Mouse (Mus musculus) urinary bladder, postnatal 25 days (tissue): ENCODE measurements around the gene Rnf220.

Source experiments
- DNase-seq: peaks from one replicate; pipeline ENCODE4 v3.0.0; 2022; ENCODE audit warnings: low spot score

Gene Rnf220

DNA sequence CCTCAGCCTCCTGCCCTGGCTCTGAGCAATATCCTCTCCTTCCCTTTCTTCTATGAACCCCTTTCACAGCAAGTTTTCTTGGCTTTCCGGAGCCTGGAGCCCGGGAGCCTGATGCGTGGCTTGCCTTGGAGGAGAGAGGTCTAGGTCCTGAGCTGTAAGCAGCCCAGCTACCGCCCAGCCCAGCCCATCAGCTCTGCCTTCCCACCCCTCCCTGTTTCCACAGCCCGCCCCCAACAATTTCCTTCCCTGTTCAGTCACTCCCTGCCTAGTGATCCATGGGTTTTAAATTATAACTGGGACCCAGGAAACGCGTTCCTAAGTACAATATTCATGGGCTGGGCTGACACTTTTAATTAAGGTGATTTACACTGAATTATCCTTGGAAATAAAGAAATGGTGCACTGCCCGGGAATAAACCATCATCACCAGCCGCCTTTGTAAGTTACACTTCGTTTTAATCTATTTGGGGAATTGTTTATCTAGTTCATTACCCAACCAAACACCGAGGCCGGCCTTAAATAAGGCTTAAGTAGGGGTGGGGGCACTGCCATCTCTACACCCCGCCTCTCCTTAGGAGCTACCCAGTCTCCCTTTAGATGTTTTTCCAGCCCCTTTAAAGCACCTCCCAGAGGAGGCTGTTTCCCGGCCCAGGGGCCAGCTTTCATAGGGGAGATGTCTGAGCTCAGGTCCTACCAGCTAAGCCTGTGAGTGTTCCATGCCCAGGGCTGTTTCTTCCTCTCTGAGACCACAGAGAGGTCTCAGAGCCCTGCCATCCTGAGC is 194.6 kb downstream of the Rnf220 start:
- DNase-seq = no peak

GRCm38 (mm10) chr4:117299921-117300320 is 196.9 kb downstream of the Rnf220 start:
- no peak for DNase-seq

DNA sequence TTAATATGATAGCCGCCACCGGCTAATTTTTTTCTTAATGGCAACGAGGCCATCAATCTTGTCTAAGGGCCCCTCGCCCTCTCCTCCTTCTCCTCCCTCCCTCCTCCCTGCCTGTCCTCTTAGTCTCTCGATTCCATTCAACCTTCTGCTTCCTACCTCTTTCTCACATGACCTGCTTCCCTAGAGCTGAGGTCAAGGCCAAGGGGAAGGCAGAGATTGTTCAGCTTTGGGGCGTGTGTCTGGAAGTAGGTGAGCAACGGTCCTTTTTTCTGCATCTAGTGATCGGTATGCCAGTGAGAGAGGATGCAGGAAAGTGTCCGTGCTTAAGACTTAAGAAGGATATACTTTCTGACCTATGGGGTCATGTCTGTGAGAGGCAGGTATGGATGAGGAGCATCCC is 199.0 kb downstream of the Rnf220 start:
- DNase-seq = no peak

GRCm38 (mm10) chr4:117296849-117297593 is 199.8 kb downstream of the Rnf220 start:
- DNase-seq = no peak

- no peak for DNase-seq
Measured at GRCm38 (mm10) chr4:117291696-117292095, 205.2 kb downstream of the Rnf220 start.

DNA sequence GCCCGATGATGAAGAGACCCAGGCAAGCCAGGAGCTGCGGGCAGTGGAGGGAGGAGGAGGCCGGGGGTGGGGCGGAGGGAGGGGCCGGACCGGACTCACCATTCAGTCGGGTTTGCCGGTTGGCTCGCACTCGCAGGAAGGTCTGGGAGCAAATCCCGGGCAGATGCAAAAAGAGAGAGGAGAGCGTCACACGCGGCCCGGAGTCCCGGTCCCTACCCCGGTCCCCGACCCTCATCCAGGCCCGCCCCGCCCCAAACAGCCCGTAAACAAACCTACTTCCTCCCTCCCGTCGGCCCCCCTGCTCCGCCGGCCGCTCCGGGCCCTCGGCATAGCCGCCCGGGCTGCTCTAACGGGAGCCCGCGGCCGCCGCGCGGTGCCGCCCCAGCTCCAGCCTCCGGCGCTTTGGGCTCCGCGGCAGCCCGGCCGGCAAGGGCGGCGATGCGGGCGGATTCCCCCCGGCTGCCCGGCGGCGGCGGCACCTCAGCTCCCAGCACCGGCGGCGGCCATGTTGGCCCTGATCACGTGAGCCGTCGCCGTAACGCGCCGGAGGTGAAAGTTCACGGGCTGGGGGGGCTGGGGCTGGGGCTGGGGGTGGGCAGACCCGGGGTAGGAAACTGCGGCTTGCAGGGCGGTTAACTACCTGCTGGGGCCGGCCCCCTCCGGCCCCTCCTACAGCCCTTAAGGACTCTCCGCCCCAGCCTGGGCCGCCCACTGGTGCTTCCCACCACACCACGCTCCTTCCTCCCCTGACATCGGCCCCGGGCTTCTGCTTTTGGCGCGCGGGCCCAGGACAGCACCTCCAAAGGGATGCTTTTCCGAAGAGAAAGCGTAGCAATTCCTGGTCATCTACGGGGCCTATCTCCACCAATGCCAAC is 207.7 kb downstream of the Rnf220 start:
- DNase-seq = peak; percentile 71

DNA sequence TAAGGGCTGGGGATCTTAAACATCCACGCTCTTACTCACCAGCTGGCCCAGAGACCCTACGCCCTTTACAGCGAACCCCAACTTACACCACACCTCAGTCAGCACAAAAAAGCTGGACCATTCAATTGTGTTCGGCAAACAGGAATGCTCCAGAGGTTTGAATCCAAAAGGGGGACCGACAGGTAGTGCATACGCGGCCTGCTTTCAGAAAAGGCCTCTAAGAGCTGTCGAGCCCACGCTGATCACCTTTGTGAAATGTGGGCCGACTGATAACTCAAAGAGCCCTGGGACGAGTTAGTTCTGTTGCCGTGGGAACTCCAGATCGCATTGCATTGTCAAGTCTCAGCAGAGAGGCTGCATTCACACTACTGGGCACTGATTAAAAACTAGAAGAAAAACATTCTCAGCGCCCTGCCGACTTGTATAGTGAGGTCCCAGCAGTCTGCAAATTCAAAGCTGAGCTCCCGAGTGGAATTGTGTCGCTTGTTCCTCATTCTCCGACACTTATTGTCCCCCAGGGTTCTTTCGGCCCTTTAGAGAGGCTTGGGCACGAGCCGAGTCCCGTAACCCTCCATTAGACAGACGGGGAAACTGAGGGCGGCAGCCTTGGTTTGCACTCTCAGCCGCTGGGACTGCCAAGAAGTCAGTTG is 208.4 kb downstream of the Rnf220 start:
- no peak for DNase-seq

DNA sequence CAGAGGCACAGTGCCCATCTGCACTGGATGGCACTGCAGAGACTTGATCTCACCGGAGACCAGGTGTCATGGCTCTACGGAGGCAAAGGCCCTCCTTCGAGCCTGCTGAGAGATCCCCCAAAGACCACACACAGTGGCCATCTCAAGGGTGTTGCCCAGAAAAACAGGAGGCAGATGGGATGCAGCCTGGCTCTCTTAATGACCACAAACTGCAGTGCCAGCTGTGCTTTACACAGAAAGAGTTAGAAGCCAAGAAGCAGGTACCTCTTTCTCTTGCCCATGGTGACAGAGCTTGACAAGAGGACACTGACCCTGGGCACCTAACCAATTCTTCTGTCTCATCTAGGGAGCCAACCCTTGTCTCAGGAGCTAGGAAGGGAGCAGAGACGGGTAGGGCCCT is 212.5 kb downstream of the Rnf220 start:
- DNase-seq = no peak

GRCm38 (mm10) chr4:117283271-117284191 is 213.3 kb downstream of the Rnf220 start:
- no peak for DNase-seq

DNA sequence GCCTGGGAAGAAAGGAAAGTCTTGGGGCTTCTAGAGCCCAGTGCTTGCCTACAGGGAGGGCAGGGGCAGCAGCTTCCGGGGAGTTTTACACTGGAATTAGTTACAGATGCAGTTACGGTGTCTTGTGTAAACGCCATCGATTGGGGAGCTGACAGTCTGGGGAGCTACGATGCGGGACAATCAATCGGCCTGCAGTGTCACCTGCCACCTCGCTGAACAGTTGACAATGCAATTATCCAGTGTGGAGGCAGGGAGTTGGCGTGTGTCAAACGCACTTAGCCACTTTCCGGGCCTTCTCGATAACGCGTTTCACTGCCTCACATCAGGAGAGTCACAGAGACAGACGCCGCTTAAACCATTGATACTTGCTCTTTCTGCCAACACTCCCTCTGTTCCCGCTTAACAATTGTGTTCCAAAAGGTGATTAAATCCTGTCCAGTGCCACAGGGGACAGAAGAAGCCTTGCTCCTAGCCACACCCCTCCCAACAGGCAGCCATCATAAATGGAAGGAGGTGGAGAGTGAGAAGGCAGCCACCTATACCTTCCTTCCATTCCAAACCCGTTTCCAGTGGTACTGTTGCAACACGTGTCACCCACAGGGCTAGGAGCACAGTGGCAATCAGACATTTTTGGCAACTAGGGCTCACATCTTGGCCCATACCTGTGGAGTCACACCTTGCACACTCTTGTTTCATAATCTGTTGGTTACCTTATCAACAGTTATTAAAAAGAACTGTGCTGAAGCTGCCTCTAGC is 215.6 kb downstream of the Rnf220 start:
- DNase-seq = no peak

GRCm38 (mm10) chr4:117280397-117280930 is 216.4 kb downstream of the Rnf220 start:
- no peak for DNase-seq

GRCm38 (mm10) chr4:117279253-117279642 is 217.6 kb downstream of the Rnf220 start:
- DNase-seq = no peak

GRCm38 (mm10) chr4:117278381-117279252 is 218.2 kb downstream of the Rnf220 start:
- no peak for DNase-seq

GRCm38 (mm10) chr4:117277687-117278086 is 219.2 kb downstream of the Rnf220 start:
- DNase-seq = no peak

DNA sequence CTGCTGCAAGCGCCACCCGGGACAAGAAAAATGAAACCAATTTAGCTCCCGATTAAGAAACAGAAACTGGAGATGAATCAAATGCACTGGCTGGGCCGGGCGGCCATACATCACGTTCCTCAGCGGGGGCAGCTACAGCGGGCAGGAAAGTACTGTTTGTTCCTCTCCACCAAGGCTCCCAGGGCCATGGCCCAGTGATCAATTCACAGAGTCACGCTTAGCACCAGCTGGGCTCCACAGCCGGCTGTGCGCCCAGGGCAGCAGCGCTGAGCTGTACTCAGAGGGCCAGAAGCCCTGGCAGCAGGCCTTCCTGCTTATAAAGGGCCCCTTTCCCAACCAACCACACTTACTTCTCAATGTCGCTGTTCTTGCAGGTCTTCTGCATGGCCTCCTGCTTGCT is 219.8 kb downstream of the Rnf220 start:
- DNase-seq = no peak

GRCm38 (mm10) chr4:117276281-117276711 is 220.6 kb downstream of the Rnf220 start:
- no peak for DNase-seq

- DNase-seq = no peak
Measured at GRCm38 (mm10) chr4:117274720-117275119, 222.1 kb downstream of the Rnf220 start.

DNA sequence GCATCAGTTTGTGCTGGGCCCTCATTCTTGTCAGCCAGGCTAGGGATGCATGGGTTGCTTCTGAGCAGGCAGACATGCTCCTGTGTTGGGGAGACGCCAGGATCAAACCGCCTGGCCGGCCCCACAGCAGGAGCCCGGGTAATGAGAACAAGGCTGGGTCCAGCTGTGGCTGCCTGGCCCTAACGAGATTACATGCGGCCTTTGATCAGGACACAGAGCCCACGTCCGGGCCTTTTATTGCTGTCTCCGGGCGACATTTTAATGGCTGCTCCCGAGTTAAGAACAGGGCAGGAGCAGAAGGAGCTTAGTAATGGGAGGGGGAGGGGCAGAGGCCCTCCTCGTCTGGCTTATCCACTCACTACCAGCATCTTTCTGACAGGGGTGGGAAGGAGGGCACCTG is 224.4 kb downstream of the Rnf220 start:
- no peak for DNase-seq

- DNase-seq = peak; percentile 67
Measured at GRCm38 (mm10) chr4:117270278-117270677, 226.6 kb downstream of the Rnf220 start.
